Mouse (Mus musculus) E14TG2a.4 (cell line): ENCODE results near the gene Pou1f1.

ENCODE experiments used
- H3K27me3 ChIP-seq: 2 replicates; pipeline ENCODE4 v1.6.1; 2014; ENCODE audit warnings: low read length, control low read depth; ENCODE audit not compliant: insufficient read depth
- H3K36me3 ChIP-seq: 2 replicates; pipeline ENCODE4 v1.6.1; 2014; ENCODE audit warnings: low read length, control low read depth; ENCODE audit not compliant: insufficient read depth
- H3K4me1 ChIP-seq: replicated peaks from 2 replicates; pipeline ENCODE4 v1.6.1; 2014; ENCODE audit warnings: low read depth, low read length, control low read depth
- H3K4me3 ChIP-seq: replicated peaks from 2 replicates; pipeline ENCODE4 v1.5.1; 2014; ENCODE audit warnings: mild to moderate bottlenecking, low read length
- H3K9me3 ChIP-seq: 2 replicates; pipeline ENCODE4 v1.6.1; 2014; ENCODE audit warnings: low read length, control low read depth
- CTCF ChIP-seq: conservative IDR thresholded peaks from 2 replicates; pipeline ENCODE4 v1.5.1; 2014; ENCODE audit warnings: low read length
- NANOG ChIP-seq: IDR thresholded peaks from 2 replicates; pipeline ENCODE4 v1.6.1; 2014; ENCODE audit warnings: borderline replicate concordance, low read length, mixed read lengths
- POU5F1 ChIP-seq: IDR thresholded peaks from 2 replicates; pipeline ENCODE4 v1.6.1; 2014; ENCODE audit warnings: low read length, borderline replicate concordance

The Pou1f1 gene

DNA sequence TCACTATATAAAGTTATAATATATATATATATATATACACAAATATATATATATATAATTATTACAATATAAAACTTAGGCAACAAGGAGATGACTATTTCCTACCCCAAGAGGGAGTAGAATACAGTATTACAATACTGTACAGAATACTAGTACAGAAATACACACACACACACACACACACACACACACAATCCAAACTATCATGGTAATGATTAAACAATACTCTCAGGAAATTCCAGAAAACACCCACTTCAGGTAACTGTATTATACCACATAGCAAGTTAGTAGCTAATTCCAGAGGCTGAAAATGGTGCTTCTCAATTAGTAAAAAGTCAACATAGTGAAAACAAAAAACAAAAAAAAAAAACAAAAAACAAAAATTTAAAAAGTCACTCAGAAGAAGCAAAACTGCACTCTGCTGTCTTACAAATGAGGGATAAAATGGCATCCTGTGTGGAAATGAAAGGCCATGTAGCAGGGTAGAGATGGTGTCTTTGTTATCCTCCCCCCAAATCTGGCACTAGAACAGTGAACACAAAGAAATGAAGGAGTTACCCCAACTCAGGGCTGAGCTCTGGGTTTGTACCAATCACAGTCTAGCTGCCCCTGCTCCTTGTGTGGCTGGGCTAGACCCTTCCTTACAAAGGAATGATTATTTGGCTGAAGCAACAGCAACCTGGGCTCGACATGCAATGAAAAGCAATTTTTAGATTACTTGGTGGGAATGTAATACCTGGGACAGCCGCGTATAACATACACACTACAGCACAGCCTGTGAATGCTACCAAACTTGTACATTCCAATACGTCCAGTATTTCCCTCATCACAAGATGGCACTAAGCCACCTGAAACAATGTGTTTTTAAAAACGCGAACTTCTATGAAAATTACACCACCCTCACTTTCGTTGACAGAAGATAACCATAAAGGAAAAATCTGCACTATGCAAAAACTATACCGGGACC, 41.0 kb downstream of the Pou1f1 start:
- H3K9me3 ChIP-seq = no peaks in the 10 kb centered on the region
- peaks cover 14% of the 10 kb centered on the region for H3K4me1 ChIP-seq
- H3K36me3 ChIP-seq = no peaks in the 10 kb centered on the region
- peak overlapping the region; percentile 94 for H3K4me3 ChIP-seq
- TF ChIP-seq NANOG (no peak), CTCF (no peak), POU5F1 (no peak)
- H3K27me3 ChIP-seq = no peaks in the 10 kb centered on the region

DNA sequence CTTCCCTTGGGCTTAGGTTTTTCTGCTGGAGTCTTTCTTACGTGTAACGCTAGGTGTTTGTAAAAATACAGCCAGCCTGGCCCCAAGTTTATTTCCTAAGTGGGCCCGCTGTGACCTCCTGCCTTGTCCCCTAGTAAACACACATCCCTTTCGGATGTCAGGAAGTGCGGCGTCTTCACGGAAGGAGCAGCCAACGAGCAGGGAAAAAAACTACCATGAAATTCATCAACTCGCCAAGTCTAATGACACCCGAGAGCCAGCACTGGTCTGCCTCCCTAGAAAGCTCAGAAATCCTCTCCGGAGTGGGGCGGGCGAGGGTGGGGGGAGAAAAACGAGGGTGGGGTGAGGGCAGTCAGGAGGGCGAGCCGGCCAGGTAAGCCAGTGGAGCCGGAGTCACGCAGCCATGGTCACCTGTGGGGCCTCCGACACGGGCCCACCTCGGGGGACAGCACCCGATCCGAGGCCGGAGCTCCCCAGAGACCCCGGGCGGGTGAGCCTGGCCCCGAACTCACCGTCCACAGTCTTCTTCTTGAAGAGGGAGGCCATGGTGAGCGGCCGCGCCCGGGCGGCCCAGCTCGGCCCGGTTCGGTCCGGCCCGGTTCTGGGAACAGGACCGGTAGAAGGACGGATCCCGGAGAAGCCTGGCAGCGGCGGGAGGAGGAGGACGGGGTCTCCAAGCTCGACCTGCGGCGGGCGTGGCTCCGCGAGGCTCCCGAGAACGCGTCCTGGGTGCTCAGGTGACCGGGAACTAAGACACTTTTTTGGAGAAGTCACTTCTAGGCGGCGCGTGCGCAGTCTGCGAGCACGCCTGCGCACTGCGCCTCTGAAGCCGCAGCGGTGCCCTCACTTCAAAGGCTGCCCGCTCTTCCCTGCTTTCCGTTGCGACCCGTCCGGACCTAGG, 41.9 kb downstream of the Pou1f1 start, which contains the start of gene Chmp2b:
Gene Chmp2b (minus strand): TSS at position 764 of the 901 bp plus-strand sequence.
- Histone ChIP-seq H3K4me3 (peak within 1 kb of the TSS; percentile 94), H3K9me3 (no peaks in the 10 kb centered on the region), H3K27me3 (no peaks in the 10 kb centered on the region), H3K36me3 (no peaks in the 10 kb centered on the region), H3K4me1 (peaks cover 14% of the 10 kb centered on the region)
- TF ChIP-seq POU5F1 (no peak), CTCF (no peak), NANOG (no peak)

DNA sequence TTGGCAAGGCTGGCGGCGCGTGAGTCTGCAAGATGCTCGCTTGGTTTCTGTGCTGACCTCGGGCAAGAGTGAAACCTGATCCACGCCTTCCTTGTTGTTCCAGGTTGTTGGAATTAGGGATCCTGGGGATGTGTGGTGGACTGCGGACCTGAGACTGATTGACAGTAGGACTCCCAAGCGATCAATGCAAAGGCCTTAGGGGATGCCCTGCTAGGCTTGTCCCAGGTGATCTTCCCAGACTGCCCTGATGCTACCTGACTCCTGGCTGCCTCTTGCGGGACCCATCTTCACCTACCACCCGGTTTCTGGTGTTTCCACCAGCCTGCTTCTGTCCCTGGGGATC, 42.5 kb downstream of the Pou1f1 start:
- Histone ChIP-seq H3K9me3 (no peaks in the 10 kb centered on the region), H3K36me3 (no peaks in the 10 kb centered on the region), H3K4me1 (peaks cover 14% of the 10 kb centered on the region), H3K27me3 (no peaks in the 10 kb centered on the region), H3K4me3 (peak overlapping the region; percentile 94)
- TF ChIP-seq CTCF = no peak
- no peak for TF ChIP-seq NANOG
- TF ChIP-seq POU5F1 = no peak

GRCm38 (mm10) chr16:65564306-65564705, 44.0 kb downstream of the Pou1f1 start:
- Histone ChIP-seq H3K27me3 (no peaks in the 10 kb centered on the region), H3K4me1 (peaks cover 14% of the 10 kb centered on the region), H3K36me3 (no peaks in the 10 kb centered on the region), H3K9me3 (no peaks in the 10 kb centered on the region), H3K4me3 (no peak overlapping the region)
- TF ChIP-seq POU5F1 (no peak), CTCF (no peak), NANOG (no peak)

- no peaks in the 10 kb centered on the region for H3K27me3 ChIP-seq
- TF ChIP-seq POU5F1 (no peak), CTCF (no peak)
- H3K4me3 ChIP-seq = no peak overlapping the region
- H3K4me1 ChIP-seq = peaks cover 14% of the 10 kb centered on the region
- H3K36me3 ChIP-seq = no peaks in the 10 kb centered on the region
- H3K9me3 ChIP-seq = no peaks in the 10 kb centered on the region
These were observed 44.6 kb downstream of the Pou1f1 start for GRCm38 (mm10) chr16:65564951-65565350.

GRCm38 (mm10) chr16:65568853-65569252, 48.5 kb downstream of the Pou1f1 start:
- TF ChIP-seq CTCF (no peak), POU5F1 (no peak)

GRCm38 (mm10) chr16:65577298-65578029, 57.2 kb downstream of the Pou1f1 start:
- Histone ChIP-seq H3K4me1 (0 out of 2 replicates have a peak, but pooled peaks cover 4% of the 10 kb centered on the region), H3K9me3 (no peaks in the 10 kb centered on the region), H3K4me3 (no peak overlapping the region), H3K36me3 (no peaks in the 10 kb centered on the region), H3K27me3 (no peaks in the 10 kb centered on the region)
- TF ChIP-seq CTCF (no peak), POU5F1 (no peak), NANOG (no peak)

More at GRCm38 (mm10) chr16:65568853-65569252, 48.5 kb downstream of the Pou1f1 start:
- H3K27me3 ChIP-seq = no peaks in the 10 kb centered on the region; the same call in 1 of the 2 replicates
- H3K9me3 ChIP-seq = peaks cover 2% of the 10 kb centered on the region; the same call in 1 of the 2 replicates
- H3K36me3 ChIP-seq = no peaks in the 10 kb centered on the region
- H3K4me1 ChIP-seq = no peaks in the 10 kb centered on the region
- no peak overlapping the region for H3K4me3 ChIP-seq
